Mouse (Mus musculus): ENCODE measurements around the gene Sp3. TPM values are rescaled to one million over a fixed set of nuclear protein-coding genes. Genes with fewer than 3 reads are reported as not detected.
"Not testable (repeated sequence)": the region's sequence is repeated elsewhere in the genome, so short reads cannot be mapped to it uniquely, and the experiment has no call there.

Sp3 gene
- polyA plus RNA-seq, 1 experiment: 65.5 TPM

GRCm38 (mm10) chr2:72908191-72908910, 71.9 kb downstream of the Sp3 start:
- Histone ChIP-seq H3K4me3 (ENCODE audit: insufficient read depth, low read length) (no peak overlapping the region), H3K27ac (ENCODE audit: insufficient read depth, low read depth, low read length) (no peak overlapping the region), H3K4me1 (ENCODE audit: control insufficient read depth, insufficient read depth, low read length) (no peaks in the 10 kb centered on the region)
- TF ChIP-seq POLR2A (IDR thresholded peaks at IDR 0.05; ENCODE audit: borderline replicate concordance, low read depth, low read length): no peak
- TF ChIP-seq CTCF (IDR thresholded peaks at IDR 0.05; ENCODE audit: low read depth, low read length): no peak

GRCm38 (mm10) chr2:72906745-72907144, 73.5 kb downstream of the Sp3 start:
- no peaks in the 10 kb centered on the region for H3K4me1 ChIP-seq (ENCODE audit: control insufficient read depth, insufficient read depth, low read length)
- TF ChIP-seq POLR2A (IDR thresholded peaks at IDR 0.05; ENCODE audit: borderline replicate concordance, low read depth, low read length) (no peak), CTCF (IDR thresholded peaks at IDR 0.05; ENCODE audit: low read depth, low read length) (no peak)
- H3K4me3 ChIP-seq (ENCODE audit: insufficient read depth, low read length): no peak overlapping the region
- H3K27ac ChIP-seq (ENCODE audit: insufficient read depth, low read depth, low read length): no peak overlapping the region

GRCm38 (mm10) chr2:72902816-72903680, 77.2 kb downstream of the Sp3 start:
- H3K4me3 ChIP-seq (ENCODE audit: insufficient read depth, low read length); H3K4me1 ChIP-seq (ENCODE audit: control insufficient read depth, insufficient read depth, low read length); H3K27ac ChIP-seq (ENCODE audit: insufficient read depth, low read depth, low read length): not testable (repeated sequence)

DNA sequence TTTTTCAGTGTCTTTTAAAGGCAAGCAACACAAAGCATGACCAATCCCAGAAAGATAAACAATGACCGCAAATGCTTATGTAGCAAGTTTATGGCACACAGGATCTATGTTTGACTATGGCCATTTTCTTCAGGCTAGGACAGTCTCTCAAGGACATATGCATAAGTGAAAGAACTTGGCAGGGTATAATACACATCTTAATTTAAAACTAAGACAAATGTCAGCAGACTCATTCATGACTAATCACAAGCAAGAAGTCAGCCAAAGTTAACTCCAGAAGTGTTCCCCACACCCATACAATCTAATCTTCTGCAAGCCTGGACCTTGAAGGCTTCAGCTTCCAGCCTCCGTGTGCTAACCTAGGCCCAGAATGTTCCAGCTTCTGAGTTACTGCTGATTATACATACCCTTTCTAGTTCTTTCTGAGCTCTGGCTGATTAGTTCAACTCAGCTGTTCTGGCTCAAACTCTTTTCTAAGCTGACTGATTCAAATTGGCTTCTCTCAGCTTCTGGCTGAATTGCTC, 81.4 kb downstream of the Sp3 start:
- no peak for TF ChIP-seq CTCF (IDR thresholded peaks at IDR 0.05; ENCODE audit: low read depth, low read length)
- TF ChIP-seq POLR2A (IDR thresholded peaks at IDR 0.05; ENCODE audit: borderline replicate concordance, low read depth, low read length): no peak
- H3K4me3 ChIP-seq (ENCODE audit: insufficient read depth, low read length): no peak overlapping the region
- no peaks in the 10 kb centered on the region for H3K4me1 ChIP-seq (ENCODE audit: control insufficient read depth, insufficient read depth, low read length)
- H3K27ac ChIP-seq (ENCODE audit: insufficient read depth, low read depth, low read length): no peak overlapping the region

- H3K4me3 ChIP-seq (ENCODE audit: insufficient read depth, low read length): no peak overlapping the region
Measured at GRCm38 (mm10) chr2:72898094-72898781, 82.0 kb downstream of the Sp3 start.

GRCm38 (mm10) chr2:72889806-72890205, 90.4 kb downstream of the Sp3 start:
- no peak overlapping the region for H3K27ac ChIP-seq (ENCODE audit: insufficient read depth, low read depth, low read length)

More at GRCm38 (mm10) chr2:72898094-72898781, 82.0 kb downstream of the Sp3 start:
- Histone ChIP-seq H3K4me1 (ENCODE audit: control insufficient read depth, insufficient read depth, low read length) (no peaks in the 10 kb centered on the region), H3K27ac (ENCODE audit: insufficient read depth, low read depth, low read length) (no peak overlapping the region)
- TF ChIP-seq CTCF (IDR thresholded peaks at IDR 0.05; ENCODE audit: low read depth, low read length) (no peak), POLR2A (IDR thresholded peaks at IDR 0.05; ENCODE audit: borderline replicate concordance, low read depth, low read length) (no peak)

More at GRCm38 (mm10) chr2:72889806-72890205, 90.4 kb downstream of the Sp3 start:
- TF ChIP-seq POLR2A (IDR thresholded peaks at IDR 0.05; ENCODE audit: borderline replicate concordance, low read depth, low read length) (no peak), CTCF (IDR thresholded peaks at IDR 0.05; ENCODE audit: low read depth, low read length) (no peak)
- H3K4me3 ChIP-seq (ENCODE audit: insufficient read depth, low read length): no peak overlapping the region
- H3K4me1 ChIP-seq (ENCODE audit: control insufficient read depth, insufficient read depth, low read length): no peaks in the 10 kb centered on the region

Other genes with a start within 250 kb of the Sp3 start
- not detected in 2 replicates for gene Gm11084, start 6.3 kb upstream of the Sp3 start, polyA plus RNA-seq (2012; ENCODE audit: insufficient read depth, insufficient read length, missing spikeins)
- 60.5 and 62.8 TPM in 2 replicates for gene Ola1, start 238.5 kb upstream of the Sp3 start, polyA plus RNA-seq (2012; ENCODE audit: insufficient read depth, insufficient read length, missing spikeins)

Measured in bone marrow macrophage, adult 2 months (primary cell).